Mouse (Mus musculus) heart, embryonic 11.5 days (tissue): ENCODE results near the gene Pacs2. TPM values are rescaled to one million over a fixed set of nuclear protein-coding genes. Genes with fewer than 3 reads are reported as not detected.

Experiments
- ATAC-seq: fragments of 200-750 bp; cut with Nextera tagmentation; replicated peaks from 2 replicates; pipeline ENCODE4 v1.8.0; 2017; ENCODE audit warnings: moderate library complexity; ENCODE audit not compliant: insufficient number of reproducible peaks, low FRiP score, low TSS enrichment
- H3K27ac ChIP-seq: fragments of 300-500 bp; sonication (generic); 2 replicates; pipeline ENCODE4 v1.5.1; 2014; ENCODE audit warnings: mild to moderate bottlenecking, low read depth, low read length
- H3K27me3 ChIP-seq: fragments of 300-500 bp; sonication (generic); 2 replicates; pipeline ENCODE4 v1.6.1; 2014; ENCODE audit warnings: mild to moderate bottlenecking, low read length, mixed read lengths; ENCODE audit not compliant: control insufficient read depth, insufficient read depth
- H3K36me3 ChIP-seq: fragments of 300-500 bp; sonication (generic); 2 replicates; pipeline ENCODE4 v1.6.1; 2014; ENCODE audit warnings: mild to moderate bottlenecking, low read length, moderate library complexity, mixed read lengths; ENCODE audit not compliant: control insufficient read depth, insufficient read depth
- H3K4me1 ChIP-seq: fragments of 300-500 bp; sonication (generic); 2 replicates; pipeline ENCODE4 v1.6.1; 2014; ENCODE audit warnings: low read length; ENCODE audit not compliant: control insufficient read depth, insufficient read depth
- H3K4me2 ChIP-seq: fragments of 300-500 bp; sonication (generic); 2 replicates; pipeline ENCODE4 v1.6.1; 2014; ENCODE audit warnings: mild to moderate bottlenecking, moderate library complexity
- H3K4me3 ChIP-seq: fragments of 300-500 bp; sonication (generic); 2 replicates; pipeline ENCODE4 v1.5.1; 2014; ENCODE audit warnings: low read depth, low read length
- H3K9ac ChIP-seq: fragments of 300-500 bp; sonication (generic); 2 replicates; pipeline ENCODE4 v1.6.1; 2014; ENCODE audit warnings: mild to moderate bottlenecking, low read depth, low read length, moderate library complexity
- H3K9me3 ChIP-seq: fragments of 300-500 bp; sonication (generic); replicated peaks from 2 replicates; pipeline ENCODE4 v1.6.1; 2016; ENCODE audit warnings: low read length; ENCODE audit not compliant: control insufficient read depth
- WGBS: fragments of 180-500 bp; shearing (Covaris S2); extraction: QIAGEN DNeasy Blood & Tissue Kit; methylation state at CpG from one replicate; pipeline ENCODE4 v1.1.7; 2014; ENCODE audit not compliant: insufficient replicate concordance; 5-methylcytosine and 5-hydroxymethylcytosine counted together
- polyA plus RNA-seq: library from polyadenylated mRNA; unstranded; fragments of >200 nt; fragmentation: Nextera tagmentation; extraction: Ambion mirVana; gene quantifications from 2 replicates; pipeline ENCODE4 v1.2.1, GENCODE M21; 2014

Gene Pacs2
- polyA plus RNA-seq, 1 experiment from 2014 or later, result 11.3 TPM

- no peak overlapping the region for H3K4me2 ChIP-seq
- ATAC-seq, result no peak
- no peak overlapping the region for H3K4me3 ChIP-seq
- no peak overlapping the region for H3K27ac ChIP-seq
- 80% methylated on average over 5 of the region's 5 CpGs for WGBS
- no peak overlapping the region for H3K9ac ChIP-seq
- no peaks in the 10 kb centered on the region for H3K27me3 ChIP-seq
- no peaks in the 10 kb centered on the region for H3K4me1 ChIP-seq
- H3K36me3 ChIP-seq, result peaks cover 22% of the 10 kb centered on the region
- no peaks in the 10 kb centered on the region for H3K9me3 ChIP-seq
These were observed 45.9 kb downstream of the Pacs2 start for GRCm38 (mm10) chr12:113060178-113060577.

DNA sequence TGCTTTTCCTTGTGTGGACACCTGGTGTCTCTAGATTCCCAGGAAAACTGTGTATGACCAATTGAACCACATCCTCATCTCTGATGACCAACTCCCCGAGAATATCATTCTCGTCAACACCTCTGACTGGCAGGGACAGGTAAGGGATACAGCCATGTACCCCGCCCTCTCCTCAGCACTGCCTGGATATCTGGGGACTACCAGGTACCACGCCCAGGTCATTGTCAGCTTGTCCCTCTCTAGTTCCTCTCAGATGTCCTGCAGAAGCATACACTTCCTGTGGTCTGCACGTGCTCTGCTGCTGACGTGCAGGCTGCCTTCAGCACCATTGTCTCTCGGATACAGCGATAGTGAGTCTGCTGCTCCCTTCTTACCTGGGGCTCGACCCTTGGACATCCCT, 47.3 kb downstream of the Pacs2 start:
- Histone ChIP-seq H3K4me2 (no peak overlapping the region), H3K36me3 (peaks cover 26% of the 10 kb centered on the region), H3K9ac (no peak overlapping the region), H3K4me1 (no peaks in the 10 kb centered on the region), H3K27ac (no peak overlapping the region), H3K9me3 (no peaks in the 10 kb centered on the region), H3K4me3 (no peak overlapping the region), H3K27me3 (no peaks in the 10 kb centered on the region)
- 75% methylated on average over 9 of the region's 9 CpGs for WGBS
- no peak for ATAC-seq

DNA sequence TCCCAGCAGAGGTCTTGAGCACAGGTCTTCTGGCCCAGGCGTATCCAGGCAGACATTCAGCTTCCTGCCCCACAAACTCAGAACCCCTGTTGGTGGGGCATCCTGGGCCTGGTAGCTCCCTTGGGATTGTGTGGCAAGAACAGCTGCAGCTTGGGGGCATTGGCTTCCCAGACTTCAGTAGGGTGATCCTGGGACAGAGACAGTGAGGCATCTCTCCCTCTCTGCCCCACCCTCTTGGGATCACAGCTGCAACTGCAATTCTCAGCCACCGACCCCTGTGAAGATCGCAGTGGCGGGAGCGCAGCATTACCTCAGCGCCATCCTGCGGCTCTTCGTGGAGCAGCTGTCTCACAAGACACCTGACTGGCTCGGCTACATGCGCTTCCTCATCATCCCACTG, 47.9 kb downstream of the Pacs2 start:
- Histone ChIP-seq H3K27ac (no peak overlapping the region), H3K4me1 (no peaks in the 10 kb centered on the region), H3K36me3 (peaks cover 22% of the 10 kb centered on the region), H3K9ac (no peak overlapping the region), H3K27me3 (no peaks in the 10 kb centered on the region), H3K9me3 (no peaks in the 10 kb centered on the region), H3K4me3 (no peak overlapping the region), H3K4me2 (no peak overlapping the region)
- no peak for ATAC-seq
- whole genome bisulfite sequencing, result 85% methylated on average over 10 of the region's 10 CpGs

- Histone ChIP-seq H3K36me3 (peaks cover 14% of the 10 kb centered on the region), H3K9ac (no peak overlapping the region), H3K9me3 (no peaks in the 10 kb centered on the region), H3K27me3 (no peaks in the 10 kb centered on the region), H3K4me2 (no peak overlapping the region), H3K4me3 (no peak overlapping the region), H3K27ac (no peak overlapping the region), H3K4me1 (no peaks in the 10 kb centered on the region)
- no peak for ATAC-seq
- 92% methylated on average over 7 of the region's 7 CpGs for WGBS
These were observed 49.4 kb downstream of the Pacs2 start for GRCm38 (mm10) chr12:113063700-113064099.

DNA sequence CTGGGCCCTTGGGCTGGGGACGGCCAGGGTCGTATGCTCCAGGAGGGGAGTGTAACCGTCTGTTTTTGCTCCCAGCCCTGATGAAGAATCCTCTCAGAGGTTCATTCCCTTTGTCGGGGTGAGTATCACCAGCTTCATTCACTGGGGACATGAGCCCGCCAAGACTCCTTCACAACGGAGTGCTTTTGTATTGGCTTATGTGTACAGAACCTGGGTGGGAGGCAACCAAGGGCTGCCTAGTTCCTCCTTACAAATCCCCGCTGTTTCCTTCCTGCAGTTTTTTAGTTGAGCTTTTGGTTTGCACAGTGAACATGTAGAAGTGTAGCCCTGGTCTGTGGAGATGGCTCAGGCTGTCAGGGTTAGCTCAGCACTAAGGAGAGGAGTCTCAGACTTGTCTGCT, 53.7 kb downstream of the Pacs2 start:
- Histone ChIP-seq H3K4me3 (no peak overlapping the region), H3K9me3 (no peaks in the 10 kb centered on the region), H3K27me3 (no peaks in the 10 kb centered on the region), H3K4me1 (no peaks in the 10 kb centered on the region), H3K36me3 (peaks cover 7% of the 10 kb centered on the region; the same call in 1 of the 2 replicates), H3K9ac (no peak overlapping the region), H3K4me2 (no peak overlapping the region), H3K27ac (no peak overlapping the region)
- WGBS, result 83% methylated on average over 7 of the region's 7 CpGs
- no peak for ATAC-seq

GRCm38 (mm10) chr12:113069389-113069788, 55.1 kb downstream of the Pacs2 start:
- WGBS, result 89% methylated on average over 6 of the region's 6 CpGs

GRCm38 (mm10) chr12:113071321-113071720, 57.0 kb downstream of the Pacs2 start:
- H3K9me3 ChIP-seq, result no peaks in the 10 kb centered on the region
- no peak overlapping the region for H3K27ac ChIP-seq
- ATAC-seq, result no peak
- 0 out of 2 replicates have a peak, but pooled peaks cover 4% of the 10 kb centered on the region for H3K36me3 ChIP-seq
- no peak overlapping the region for H3K4me3 ChIP-seq
- no peaks in the 10 kb centered on the region for H3K27me3 ChIP-seq
- no peak overlapping the region for H3K9ac ChIP-seq
- 82% methylated on average over 6 of the region's 6 CpGs for WGBS
- H3K4me1 ChIP-seq, result peaks cover 16% of the 10 kb centered on the region
- H3K4me2 ChIP-seq, result no peak overlapping the region

More at GRCm38 (mm10) chr12:113069389-113069788, 55.1 kb downstream of the Pacs2 start:
- Histone ChIP-seq H3K27me3 (no peaks in the 10 kb centered on the region), H3K4me2 (no peak overlapping the region), H3K4me3 (no peak overlapping the region), H3K36me3 (peaks cover 7% of the 10 kb centered on the region; the same call in 1 of the 2 replicates), H3K9ac (no peak overlapping the region), H3K27ac (no peak overlapping the region), H3K9me3 (no peaks in the 10 kb centered on the region), H3K4me1 (peaks cover 5% of the 10 kb centered on the region)
- no peak for ATAC-seq

- Histone ChIP-seq H3K4me2 (no peak overlapping the region), H3K27ac (no peak overlapping the region), H3K4me3 (no peak overlapping the region), H3K9me3 (no peaks in the 10 kb centered on the region), H3K9ac (no peak overlapping the region), H3K4me1 (peaks cover 16% of the 10 kb centered on the region), H3K36me3 (0 out of 2 replicates have a peak, but pooled peaks cover 4% of the 10 kb centered on the region), H3K27me3 (no peaks in the 10 kb centered on the region)
- 73% methylated on average over 6 of the region's 6 CpGs for WGBS
- ATAC-seq, result no peak
These were observed 57.5 kb downstream of the Pacs2 start for GRCm38 (mm10) chr12:113071827-113072226.
